Mouse (Mus musculus) frontal cortex, postnatal 14 days (tissue): ENCODE results near the gene Prss36.

Source experiments
- DNase-seq, 2 experiments: peaks; one replicate each; pipeline ENCODE4 v3.0.0; 2022; ENCODE audit warnings: low spot score in 2 of 2

The Prss36 gene

GRCm38 (mm10) chr7:127935028-127935722, 11.3 kb downstream of the Prss36 start:
- peak; percentile 90 to 94 for DNase-seq

- no peak for DNase-seq
Observed at GRCm38 (mm10) chr7:127934075-127934474, 12.4 kb downstream of the Prss36 start.

GRCm38 (mm10) chr7:127932273-127933031, 14.1 kb downstream of the Prss36 start:
- DNase-seq, result no peak

GRCm38 (mm10) chr7:127931351-127932135, 15.0 kb downstream of the Prss36 start:
- DNase-seq, result no peak

GRCm38 (mm10) chr7:127930636-127931035, 15.9 kb downstream of the Prss36 start:
- DNase-seq, result no peak

GRCm38 (mm10) chr7:127929923-127930322, 16.6 kb downstream of the Prss36 start, which contains the start of gene Prss8:
Gene Prss8, minus strand, starts transcription at chr7:127930104.
- no peak for DNase-seq

- DNase-seq, result no peak
Observed at GRCm38 (mm10) chr7:127928596-127928995, 17.9 kb downstream of the Prss36 start.

GRCm38 (mm10) chr7:127927726-127928125, 18.8 kb downstream of the Prss36 start:
- DNase-seq, result no peak

- no peak for DNase-seq
Observed at GRCm38 (mm10) chr7:127926846-127927245, 19.7 kb downstream of the Prss36 start.

- DNase-seq, result no peak
Observed at GRCm38 (mm10) chr7:127926066-127926465, 20.5 kb downstream of the Prss36 start.

GRCm38 (mm10) chr7:127925252-127925651, 21.3 kb downstream of the Prss36 start:
- no peak for DNase-seq

GRCm38 (mm10) chr7:127923714-127924113, 22.8 kb downstream of the Prss36 start:
- DNase-seq, result no peak

GRCm38 (mm10) chr7:127922451-127923275, 23.9 kb downstream of the Prss36 start:
- DNase-seq, result no peak

- no peak for DNase-seq
Observed at GRCm38 (mm10) chr7:127921516-127921915, 25.0 kb downstream of the Prss36 start.

GRCm38 (mm10) chr7:127919290-127919689, 27.2 kb downstream of the Prss36 start:
- DNase-seq, result no peak

- no peak for DNase-seq
Observed at GRCm38 (mm10) chr7:127918203-127918602, 28.3 kb downstream of the Prss36 start.

GRCm38 (mm10) chr7:127915293-127915692, 31.2 kb downstream of the Prss36 start:
- no peak for DNase-seq

GRCm38 (mm10) chr7:127912938-127913337, 33.6 kb downstream of the Prss36 start:
- DNase-seq, result no peak

GRCm38 (mm10) chr7:127912190-127912871, 34.2 kb downstream of the Prss36 start, which contains the start of gene Kat8:
Gene Kat8, plus strand, starts transcription at chr7:127912516.
- peak; percentile 76 to 79 for DNase-seq

- DNase-seq, result no peak
Observed at GRCm38 (mm10) chr7:127908656-127909055, 37.9 kb downstream of the Prss36 start.

- no peak for DNase-seq
Observed at GRCm38 (mm10) chr7:127907939-127908338, 38.6 kb downstream of the Prss36 start.
